Mouse (Mus musculus): ENCODE data around the gene Sema6c. TPM values are rescaled to one million over a fixed set of nuclear protein-coding genes. Genes with fewer than 3 reads are reported as not detected.

The Sema6c gene
- polyA plus RNA-seq, 1 experiment from 2014 or later, result 14.6 TPM

GRCm38 (mm10) chr3:95173256-95173949, 13.1 kb downstream of the Sema6c start:
- H3K36me3 ChIP-seq (ENCODE audit: poor library complexity, severe bottlenecking), result peaks cover 55% of the 10 kb centered on the region
- peak overlapping the region; percentile 8; the same call in 1 of the 2 replicates for H3K4me3 ChIP-seq
- peak overlapping the region; percentile 42 for H3K4me2 ChIP-seq
- no peak overlapping the region for H3K27ac ChIP-seq
- H3K4me1 ChIP-seq, result peaks cover 20% of the 10 kb centered on the region
- no peaks in the 10 kb centered on the region for H3K9me3 ChIP-seq (replicated peaks)
- WGBS, result 4% methylated on average over 58 of the region's 58 CpGs
- H3K27me3 ChIP-seq, result peaks cover 58% of the 10 kb centered on the region
- peak overlapping the region; percentile 6 for H3K9ac ChIP-seq
- peak; percentile 44 for ATAC-seq

DNA sequence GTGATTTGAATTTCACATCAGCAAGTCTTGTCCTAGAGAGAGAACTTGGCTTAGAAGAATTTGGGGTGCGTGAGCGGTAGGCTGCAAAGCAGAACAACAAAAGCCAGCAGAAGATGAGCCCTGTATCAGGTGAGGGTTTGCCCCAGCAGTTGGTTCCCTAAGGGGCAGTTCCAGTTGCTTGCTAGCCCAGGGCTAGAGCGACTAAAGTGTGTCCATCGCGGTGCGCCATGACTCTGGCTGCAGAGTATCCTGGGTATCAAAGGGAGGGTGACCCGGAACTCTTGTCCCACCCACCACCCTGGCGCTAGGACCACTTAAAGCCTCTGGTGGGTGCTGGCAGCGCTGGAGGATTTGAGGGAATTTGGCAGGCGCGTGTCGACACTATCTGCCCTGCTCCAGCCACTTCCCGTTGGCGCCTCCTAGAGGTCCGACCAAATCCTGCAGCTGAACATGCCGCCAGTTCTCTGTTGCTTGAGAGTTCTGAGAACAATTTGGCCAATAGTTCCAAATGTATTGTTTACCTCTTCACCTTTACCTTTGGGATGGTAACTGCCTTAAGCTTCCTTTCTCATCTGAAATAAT, 13.8 kb downstream of the Sema6c start:
- peaks cover 53% of the 10 kb centered on the region for H3K27me3 ChIP-seq
- 3% methylated on average over 16 of the region's 16 CpGs for WGBS
- H3K36me3 ChIP-seq (ENCODE audit: poor library complexity, severe bottlenecking), result peaks cover 48% of the 10 kb centered on the region
- no peaks in the 10 kb centered on the region for H3K9me3 ChIP-seq (replicated peaks)
- H3K4me2 ChIP-seq, result peak overlapping the region; percentile 42
- no peak overlapping the region for H3K27ac ChIP-seq
- H3K4me3 ChIP-seq, result peak overlapping the region; percentile 8; the same call in 1 of the 2 replicates
- no peak overlapping the region for H3K9ac ChIP-seq
- peak; percentile 63 for ATAC-seq
- peaks cover 20% of the 10 kb centered on the region for H3K4me1 ChIP-seq

GRCm38 (mm10) chr3:95176500-95176899, 16.2 kb downstream of the Sema6c start:
- Histone ChIP-seq H3K9me3 (replicated peaks) (no peaks in the 10 kb centered on the region), H3K27ac (no peak overlapping the region), H3K36me3 (ENCODE audit: poor library complexity, severe bottlenecking) (peaks cover 24% of the 10 kb centered on the region), H3K27me3 (peaks cover 29% of the 10 kb centered on the region), H3K4me2 (no peak overlapping the region), H3K4me1 (peaks cover 20% of the 10 kb centered on the region), H3K4me3 (no peak overlapping the region), H3K9ac (no peak overlapping the region)
- 52% methylated on average over 3 of the region's 3 CpGs for WGBS
- ATAC-seq, result no peak

DNA sequence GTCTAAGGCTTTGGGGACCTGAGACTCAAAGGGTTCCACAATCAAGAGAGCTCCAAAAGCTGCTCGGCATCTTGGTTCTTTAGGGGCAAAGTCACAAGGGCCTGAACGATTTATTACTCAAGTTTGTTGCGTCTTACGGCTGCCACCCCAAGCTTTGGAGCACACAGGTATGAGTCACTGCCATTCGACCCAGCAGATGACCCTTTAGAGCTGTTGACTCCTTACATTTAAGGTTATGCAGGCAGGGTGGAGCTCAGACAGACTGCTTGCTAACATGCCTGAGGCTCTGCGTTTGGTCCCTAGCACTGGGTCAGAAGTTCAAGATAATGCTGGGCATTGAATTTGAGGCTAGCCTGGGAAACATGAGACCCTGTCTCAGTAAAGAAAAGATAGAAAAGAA, 17.3 kb downstream of the Sema6c start:
- WGBS, result 77% methylated on average over 6 of the region's 6 CpGs
- H3K27me3 ChIP-seq, result peaks cover 18% of the 10 kb centered on the region
- no peaks in the 10 kb centered on the region for H3K9me3 ChIP-seq (replicated peaks)
- H3K4me3 ChIP-seq, result no peak overlapping the region
- H3K36me3 ChIP-seq (ENCODE audit: poor library complexity, severe bottlenecking), result peaks cover 13% of the 10 kb centered on the region
- no peak overlapping the region for H3K27ac ChIP-seq
- H3K9ac ChIP-seq, result no peak overlapping the region
- no peak for ATAC-seq
- no peak overlapping the region for H3K4me2 ChIP-seq
- peaks cover 14% of the 10 kb centered on the region for H3K4me1 ChIP-seq

DNA sequence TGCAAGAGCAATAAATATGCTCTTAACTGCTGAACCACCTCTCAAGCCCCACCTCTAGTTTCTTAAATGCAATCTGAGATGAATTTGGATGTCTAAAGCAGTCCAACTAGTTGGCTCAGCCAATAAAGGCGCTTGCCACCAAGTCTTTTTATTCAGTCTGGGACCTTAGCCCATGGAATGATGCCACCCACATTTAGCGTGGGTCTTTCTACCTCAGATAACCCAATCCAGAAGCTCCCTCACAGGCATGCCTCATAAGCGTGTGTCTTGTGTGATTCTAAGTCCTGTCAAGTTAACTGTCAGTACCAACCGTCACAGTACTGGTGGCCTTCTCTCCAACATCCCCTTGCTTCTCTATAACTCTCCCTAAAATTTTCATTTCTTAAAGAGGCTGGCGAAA, 18.7 kb downstream of the Sema6c start:
- H3K27ac ChIP-seq, result no peak overlapping the region
- H3K36me3 ChIP-seq (ENCODE audit: poor library complexity, severe bottlenecking), result peaks cover 9% of the 10 kb centered on the region
- no peak overlapping the region for H3K9ac ChIP-seq
- no peaks in the 10 kb centered on the region for H3K9me3 ChIP-seq (replicated peaks)
- H3K4me2 ChIP-seq, result no peak overlapping the region
- H3K4me1 ChIP-seq, result peaks cover 2% of the 10 kb centered on the region; the same call in 1 of the 2 replicates
- peaks cover 5% of the 10 kb centered on the region for H3K27me3 ChIP-seq
- no peak overlapping the region for H3K4me3 ChIP-seq
- no peak for ATAC-seq
- WGBS, result 85% methylated on average over 5 of the region's 5 CpGs

DNA sequence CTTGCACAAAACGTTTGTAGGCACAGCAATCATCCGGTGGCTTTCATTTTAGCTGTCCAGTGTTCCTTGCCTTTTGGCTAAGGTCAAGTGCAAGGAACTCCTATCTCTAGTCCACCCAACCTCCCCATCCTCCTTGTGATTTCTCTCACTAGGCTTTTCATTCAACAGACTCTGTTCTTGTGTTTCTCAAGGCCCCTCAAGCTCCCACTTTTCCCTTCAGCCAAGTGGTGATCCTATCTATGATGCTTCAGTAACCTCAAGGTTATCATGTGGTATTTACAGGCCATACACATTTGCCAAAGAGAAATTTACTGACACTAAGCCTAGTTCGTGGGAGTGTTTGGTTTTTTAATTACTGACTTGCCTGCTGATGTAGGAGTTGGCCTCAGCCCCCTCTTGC, 19.6 kb downstream of the Sema6c start:
- ATAC-seq, result no peak
- no peak overlapping the region for H3K4me2 ChIP-seq
- 75% methylated on average over 3 of the region's 3 CpGs for WGBS

DNA sequence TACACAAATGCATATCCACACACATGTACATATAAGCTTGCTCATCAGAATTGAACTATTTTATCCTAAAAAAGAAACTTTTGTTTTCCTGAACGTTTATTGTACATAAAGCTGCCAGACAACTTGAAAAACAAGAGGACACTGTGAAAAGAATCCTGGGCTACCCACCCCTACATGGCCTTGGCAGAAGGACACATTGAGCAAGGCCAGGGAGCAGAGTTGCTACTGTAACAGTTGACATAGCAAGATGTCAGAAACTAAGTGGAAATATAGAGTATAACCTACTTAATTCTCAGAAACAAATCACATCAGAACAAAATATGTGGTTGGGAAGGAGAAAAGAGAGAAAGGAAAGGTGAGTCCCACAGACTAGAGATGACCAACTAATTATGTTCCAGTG, 21.6 kb downstream of the Sema6c start:
- Histone ChIP-seq H3K9ac (no peak overlapping the region), H3K4me3 (no peak overlapping the region), H3K36me3 (ENCODE audit: poor library complexity, severe bottlenecking) (peaks cover 34% of the 10 kb centered on the region), H3K9me3 (replicated peaks) (no peaks in the 10 kb centered on the region), H3K27me3 (no peaks in the 10 kb centered on the region), H3K27ac (no peak overlapping the region), H3K4me1 (no peaks in the 10 kb centered on the region), H3K4me2 (no peak overlapping the region)
- 59% methylated on average over 1 of the region's 1 CpGs for WGBS
- ATAC-seq, result no peak

More for the DNA sequence above, 19.6 kb downstream of the Sema6c start:
- H3K9ac ChIP-seq, result no peak overlapping the region
- peaks cover 18% of the 10 kb centered on the region for H3K36me3 ChIP-seq (ENCODE audit: poor library complexity, severe bottlenecking)
- no peaks in the 10 kb centered on the region for H3K4me1 ChIP-seq
- H3K4me3 ChIP-seq, result no peak overlapping the region
- H3K27ac ChIP-seq, result no peak overlapping the region
- H3K27me3 ChIP-seq, result 0 out of 2 replicates have a peak, but pooled peaks cover 3% of the 10 kb centered on the region
- no peaks in the 10 kb centered on the region for H3K9me3 ChIP-seq (replicated peaks)

DNA sequence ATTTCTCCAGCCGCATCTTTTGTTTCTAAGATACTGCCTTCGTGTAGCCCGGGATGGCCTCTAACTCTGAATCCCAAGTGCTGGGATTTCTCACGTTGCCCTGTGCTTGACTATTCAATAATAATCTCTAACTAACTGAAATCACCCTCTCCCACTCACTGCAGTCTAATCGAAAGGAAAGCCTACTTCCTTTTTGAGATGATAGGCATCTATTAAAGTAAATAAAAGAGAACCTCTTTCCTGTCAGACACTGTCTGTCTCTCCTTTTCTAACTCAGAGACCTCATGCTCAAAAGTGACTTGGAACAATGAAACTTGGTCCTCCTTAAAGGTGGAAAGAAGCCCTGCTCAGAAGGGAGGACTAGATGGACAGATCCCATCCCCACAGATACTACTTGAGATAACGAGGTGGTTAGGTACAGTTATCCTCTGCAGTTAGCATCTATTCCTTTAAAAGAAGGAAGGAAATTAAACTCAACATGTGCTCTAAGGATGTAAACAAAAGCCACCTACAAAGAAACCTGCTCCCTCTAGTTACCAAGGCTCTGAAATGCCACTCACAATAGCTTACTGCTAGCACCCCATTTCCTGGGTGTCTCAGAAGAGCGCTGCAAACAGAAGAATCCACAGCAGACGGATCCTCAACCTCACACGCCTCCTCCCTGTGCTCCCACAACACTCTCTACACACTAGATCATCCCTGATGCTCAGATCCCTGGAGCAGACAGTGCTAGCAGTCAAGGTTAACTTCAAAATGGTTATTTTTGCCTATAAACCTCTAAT, 24.7 kb downstream of the Sema6c start:
- 87% methylated on average over 9 of the region's 9 CpGs for WGBS
- Histone ChIP-seq H3K9me3 (replicated peaks) (no peaks in the 10 kb centered on the region), H3K36me3 (ENCODE audit: poor library complexity, severe bottlenecking) (peaks cover 65% of the 10 kb centered on the region), H3K4me1 (no peaks in the 10 kb centered on the region), H3K4me3 (no peak overlapping the region), H3K27me3 (no peaks in the 10 kb centered on the region), H3K4me2 (no peak overlapping the region), H3K27ac (no peak overlapping the region), H3K9ac (no peak overlapping the region)
- ATAC-seq, result no peak

- ATAC-seq, result no peak
- WGBS, result 97% methylated on average over 2 of the region's 2 CpGs
These were observed 25.8 kb downstream of the Sema6c start for GRCm38 (mm10) chr3:95186100-95186499.

GRCm38 (mm10) chr3:95186888-95187287, 26.6 kb downstream of the Sema6c start:
- peaks cover 74% of the 10 kb centered on the region for H3K36me3 ChIP-seq (ENCODE audit: poor library complexity, severe bottlenecking)
- no peak overlapping the region for H3K4me2 ChIP-seq
- 91% methylated on average over 6 of the region's 6 CpGs for WGBS
- no peaks in the 10 kb centered on the region for H3K9me3 ChIP-seq (replicated peaks)
- no peak overlapping the region for H3K27ac ChIP-seq
- ATAC-seq, result no peak
- no peak overlapping the region for H3K9ac ChIP-seq
- H3K4me3 ChIP-seq, result no peak overlapping the region
- H3K27me3 ChIP-seq, result no peaks in the 10 kb centered on the region
- H3K4me1 ChIP-seq, result no peaks in the 10 kb centered on the region

More at GRCm38 (mm10) chr3:95186100-95186499, 25.8 kb downstream of the Sema6c start:
- Histone ChIP-seq H3K9ac (no peak overlapping the region), H3K4me2 (no peak overlapping the region), H3K27me3 (no peaks in the 10 kb centered on the region), H3K4me3 (no peak overlapping the region), H3K36me3 (ENCODE audit: poor library complexity, severe bottlenecking) (peaks cover 72% of the 10 kb centered on the region), H3K27ac (no peak overlapping the region), H3K9me3 (replicated peaks) (no peaks in the 10 kb centered on the region), H3K4me1 (no peaks in the 10 kb centered on the region)

DNA sequence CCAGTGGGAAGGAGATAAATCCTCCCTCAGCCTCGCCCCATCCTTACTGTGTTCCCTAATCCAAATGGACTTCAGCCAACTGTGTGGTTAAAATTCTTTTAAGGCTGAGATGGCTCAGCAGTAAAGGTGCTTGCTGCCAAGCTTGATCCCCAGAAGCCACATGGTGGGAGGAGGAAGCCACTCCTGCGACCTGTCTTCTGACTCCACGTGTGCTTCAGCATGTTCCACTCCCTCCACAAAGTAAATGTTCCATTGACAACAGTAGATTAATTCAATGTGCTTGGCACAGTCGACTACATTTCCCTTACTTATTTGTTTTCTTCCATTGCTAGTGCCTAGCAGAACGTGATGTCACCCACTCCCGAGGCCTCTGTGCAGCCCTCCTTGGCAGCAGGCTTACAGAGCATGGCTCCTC, 34.5 kb downstream of the Sema6c start:
- Histone ChIP-seq H3K4me1 (no peaks in the 10 kb centered on the region), H3K27me3 (no peaks in the 10 kb centered on the region), H3K27ac (no peak overlapping the region), H3K9me3 (replicated peaks) (no peaks in the 10 kb centered on the region), H3K4me3 (no peak overlapping the region), H3K36me3 (ENCODE audit: poor library complexity, severe bottlenecking) (peaks cover 75% of the 10 kb centered on the region), H3K9ac (no peak overlapping the region), H3K4me2 (no peak overlapping the region)
- ATAC-seq, result no peak
- 86% methylated on average over 6 of the region's 6 CpGs for WGBS

- ATAC-seq, result no peak
- Histone ChIP-seq H3K36me3 (ENCODE audit: poor library complexity, severe bottlenecking) (peaks cover 77% of the 10 kb centered on the region), H3K27me3 (no peaks in the 10 kb centered on the region), H3K27ac (no peak overlapping the region), H3K4me2 (no peak overlapping the region), H3K9me3 (replicated peaks) (no peaks in the 10 kb centered on the region), H3K4me1 (no peaks in the 10 kb centered on the region), H3K9ac (no peak overlapping the region), H3K4me3 (no peak overlapping the region)
- WGBS, result 89% methylated on average over 2 of the region's 2 CpGs
These were observed 35.5 kb downstream of the Sema6c start for GRCm38 (mm10) chr3:95195772-95196171.
